Mouse (Mus musculus) midbrain, embryonic 16.5 days (tissue): ENCODE results near the gene Inhbc. TPM values are rescaled to one million over a fixed set of nuclear protein-coding genes. Genes with fewer than 3 reads are reported as not detected.
A peak's percentile ranks its signal among the peaks of the same experiment; 100 is the strongest.

Experiments used
- ATAC-seq: fragments of 200-750 bp; cut with Nextera tagmentation; 2 replicates; pipeline ENCODE4 v1.8.0; 2017; ENCODE audit warnings: moderate TSS enrichment
- H3K27ac ChIP-seq: fragments of 300-500 bp; sonication (generic); 2 replicates; pipeline ENCODE4 v1.5.1; 2014; ENCODE audit warnings: mild to moderate bottlenecking, low read length, mixed read lengths
- H3K27me3 ChIP-seq: fragments of 300-500 bp; sonication (generic); 2 replicates; pipeline ENCODE4 v1.6.1; 2014; ENCODE audit warnings: low read depth, low read length, mixed read lengths; ENCODE audit not compliant: control insufficient read depth, insufficient read depth
- H3K36me3 ChIP-seq: fragments of 300-500 bp; sonication (generic); 2 replicates; pipeline ENCODE4 v1.6.1; 2014; ENCODE audit warnings: mild to moderate bottlenecking, low read length, moderate library complexity, mixed read lengths; ENCODE audit not compliant: control insufficient read depth, insufficient read depth
- H3K4me1 ChIP-seq: fragments of 300-500 bp; sonication (generic); 2 replicates; pipeline ENCODE4 v1.6.1; 2014; ENCODE audit warnings: mild to moderate bottlenecking, low read length, mixed read lengths; ENCODE audit not compliant: control insufficient read depth, insufficient read depth
- H3K4me2 ChIP-seq: fragments of 300-500 bp; sonication (generic); 2 replicates; pipeline ENCODE4 v1.6.1; 2014; ENCODE audit warnings: mild to moderate bottlenecking, low read length, mixed read lengths
- H3K4me3 ChIP-seq: fragments of 300-500 bp; sonication (generic); 2 replicates; pipeline ENCODE4 v1.5.1; 2014; ENCODE audit warnings: low read depth, mild to moderate bottlenecking, low read length, moderate library complexity, mixed read lengths
- H3K9ac ChIP-seq: fragments of 300-500 bp; sonication (generic); 2 replicates; pipeline ENCODE4 v1.6.1; 2014; ENCODE audit warnings: low read depth, low read length, mixed read lengths
- H3K9me3 ChIP-seq: fragments of 300-500 bp; sonication (generic); replicated peaks from 2 replicates; pipeline ENCODE4 v1.6.1; 2014; ENCODE audit warnings: mild to moderate bottlenecking, low read length, mixed read lengths; ENCODE audit not compliant: control insufficient read depth, poor library complexity, severe bottlenecking
- WGBS: fragments of 180-500 bp; shearing (Covaris S2); extraction: QIAGEN DNeasy Blood & Tissue Kit; methylation state at CpG from one replicate; pipeline ENCODE4 v1.1.7; 2014; 5-methylcytosine and 5-hydroxymethylcytosine counted together
- polyA plus RNA-seq: library from polyadenylated mRNA; unstranded; fragments of >200 nt; fragmentation: Nextera tagmentation; extraction: Ambion mirVana; gene quantifications from 2 replicates; pipeline ENCODE4 v1.2.1, GENCODE M21; 2015

Gene Inhbc
- 0.15 TPM in 1 of 2 replicates, not detected in the other for polyA plus RNA-seq

GRCm38 (mm10) chr10:127369834-127370820, at the start of gene Inhbc:
TSS of gene Inhbc (minus strand) at chr10:127370431.
- no peak for ATAC-seq
- Histone ChIP-seq H3K27me3 (no peaks in the 10 kb centered on the region), H3K36me3 (no peaks in the 10 kb centered on the region), H3K4me2 (no peak within 1 kb of the TSS), H3K4me3 (no peak within 1 kb of the TSS), H3K9me3 (no peaks in the 10 kb centered on the region), H3K4me1 (no peaks in the 10 kb centered on the region), H3K9ac (no peak within 1 kb of the TSS), H3K27ac (no peak within 1 kb of the TSS)
- 77% methylated on average over 22 of the region's 22 CpGs for WGBS

GRCm38 (mm10) chr10:127414141-127414540, 43.9 kb upstream of the Inhbc start:
- Histone ChIP-seq H3K4me3 (no peak overlapping the region), H3K4me2 (no peak overlapping the region), H3K27me3 (no peaks in the 10 kb centered on the region), H3K9ac (no peak overlapping the region), H3K4me1 (peaks cover 9% of the 10 kb centered on the region), H3K27ac (no peak overlapping the region), H3K9me3 (no peaks in the 10 kb centered on the region), H3K36me3 (no peaks in the 10 kb centered on the region; the same call in 1 of the 2 replicates)
- ATAC-seq = no peak
- WGBS = 86% methylated on average over 3 of the region's 3 CpGs

GRCm38 (mm10) chr10:127413585-127413984, 43.4 kb upstream of the Inhbc start:
- no peak for ATAC-seq
- Histone ChIP-seq H3K36me3 (no peaks in the 10 kb centered on the region; the same call in 1 of the 2 replicates), H3K9ac (no peak overlapping the region), H3K9me3 (no peaks in the 10 kb centered on the region), H3K4me2 (no peak overlapping the region), H3K27me3 (no peaks in the 10 kb centered on the region), H3K4me1 (peaks cover 9% of the 10 kb centered on the region), H3K4me3 (no peak overlapping the region), H3K27ac (no peak overlapping the region)
- 85% methylated on average over 1 of the region's 1 CpGs for WGBS

- peaks cover 9% of the 10 kb centered on the region for H3K4me1 ChIP-seq
- no peaks in the 10 kb centered on the region for H3K9me3 ChIP-seq
- H3K9ac ChIP-seq = no peak overlapping the region
- ATAC-seq = no peak
- H3K4me2 ChIP-seq = no peak overlapping the region
- no peak overlapping the region for H3K27ac ChIP-seq
- H3K4me3 ChIP-seq = no peak overlapping the region
- 77% methylated on average over 2 of the region's 2 CpGs for WGBS
- H3K36me3 ChIP-seq = no peaks in the 10 kb centered on the region; the same call in 1 of the 2 replicates
- H3K27me3 ChIP-seq = no peaks in the 10 kb centered on the region
Observed at GRCm38 (mm10) chr10:127412776-127413175, 42.5 kb upstream of the Inhbc start.

DNA sequence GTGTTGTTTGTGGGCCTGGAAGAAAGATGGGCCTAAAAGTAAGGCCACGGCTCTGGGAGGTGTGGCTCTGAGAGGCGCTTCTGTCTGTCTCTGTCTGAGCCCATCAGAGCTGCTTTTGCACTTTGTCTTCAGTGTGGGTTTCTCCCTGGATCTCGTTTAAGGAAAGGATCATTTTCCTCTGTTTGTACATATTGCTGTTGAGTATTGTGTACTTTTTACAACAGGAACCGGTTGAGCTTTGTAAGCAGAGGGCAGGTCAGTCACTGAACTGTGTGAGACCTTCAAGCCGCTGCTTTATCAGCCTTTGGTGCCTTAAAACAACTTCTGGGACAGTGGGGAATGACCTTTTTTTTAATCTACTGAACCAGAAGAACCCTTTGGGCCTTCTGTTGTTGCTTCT, 41.9 kb upstream of the Inhbc start:
- no peak overlapping the region for H3K4me3 ChIP-seq
- no peak overlapping the region for H3K4me2 ChIP-seq
- ATAC-seq = no peak
- H3K9ac ChIP-seq = no peak overlapping the region
- peaks cover 9% of the 10 kb centered on the region for H3K4me1 ChIP-seq
- WGBS = 36% methylated on average over 5 of the region's 5 CpGs
- no peaks in the 10 kb centered on the region for H3K9me3 ChIP-seq
- 0 out of 2 replicates have a peak overlapping the region, but pooled peaks have one; percentile 9 for H3K27ac ChIP-seq
- no peaks in the 10 kb centered on the region for H3K27me3 ChIP-seq
- no peaks in the 10 kb centered on the region; the same call in 1 of the 2 replicates for H3K36me3 ChIP-seq

- no peak for ATAC-seq
- no peaks in the 10 kb centered on the region for H3K27me3 ChIP-seq
- H3K4me3 ChIP-seq = no peak overlapping the region
- no peak overlapping the region for H3K9ac ChIP-seq
- peaks cover 9% of the 10 kb centered on the region for H3K4me1 ChIP-seq
- no peak overlapping the region for H3K4me2 ChIP-seq
- no peaks in the 10 kb centered on the region for H3K36me3 ChIP-seq
- WGBS = 72% methylated on average over 4 of the region's 4 CpGs
- no peak overlapping the region for H3K27ac ChIP-seq
- H3K9me3 ChIP-seq = no peaks in the 10 kb centered on the region
Observed at GRCm38 (mm10) chr10:127407391-127407790, 37.2 kb upstream of the Inhbc start.

- no peak overlapping the region for H3K4me3 ChIP-seq
- no peaks in the 10 kb centered on the region for H3K9me3 ChIP-seq
- H3K9ac ChIP-seq = no peak overlapping the region
- no peak overlapping the region for H3K27ac ChIP-seq
- no peaks in the 10 kb centered on the region for H3K4me1 ChIP-seq
- H3K27me3 ChIP-seq = no peaks in the 10 kb centered on the region
- no peak for ATAC-seq
- H3K36me3 ChIP-seq = peaks cover 15% of the 10 kb centered on the region
- no peak overlapping the region for H3K4me2 ChIP-seq
- WGBS = 93% methylated on average over 3 of the region's 3 CpGs
Observed at GRCm38 (mm10) chr10:127404701-127405100, 34.5 kb upstream of the Inhbc start.

- WGBS = 84% methylated on average over 6 of the region's 6 CpGs
- no peak overlapping the region for H3K4me2 ChIP-seq
- no peak for ATAC-seq
- H3K27me3 ChIP-seq = no peaks in the 10 kb centered on the region
- no peaks in the 10 kb centered on the region for H3K9me3 ChIP-seq
- H3K36me3 ChIP-seq = no peaks in the 10 kb centered on the region
- H3K9ac ChIP-seq = no peak overlapping the region
- no peak overlapping the region for H3K27ac ChIP-seq
- H3K4me3 ChIP-seq = no peak overlapping the region
- no peaks in the 10 kb centered on the region for H3K4me1 ChIP-seq
Observed at GRCm38 (mm10) chr10:127391774-127392173, 21.5 kb upstream of the Inhbc start.

DNA sequence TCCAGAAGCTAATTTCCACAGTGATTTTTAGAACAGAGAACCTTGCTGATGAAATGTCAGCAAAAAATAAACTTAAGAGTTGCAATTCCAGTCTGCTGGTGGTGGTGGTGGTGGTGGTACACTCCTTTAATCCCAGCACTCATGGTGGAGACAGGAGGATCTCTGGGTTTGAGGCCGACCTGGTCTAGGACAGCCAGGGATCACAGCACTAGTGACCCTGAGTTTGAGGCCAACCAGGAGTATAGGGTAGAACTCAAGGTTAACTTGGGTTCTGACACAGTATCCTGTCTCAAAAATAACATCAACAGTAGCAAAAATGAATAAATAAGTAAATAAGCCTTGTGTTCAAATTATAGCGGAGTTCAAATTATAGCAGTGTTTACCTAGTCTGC, 11.5 kb upstream of the Inhbc start:
- ATAC-seq = no peak
- Histone ChIP-seq H3K4me2 (peak overlapping the region; percentile 60), H3K27ac (no peak overlapping the region), H3K4me1 (peaks cover 8% of the 10 kb centered on the region), H3K36me3 (no peaks in the 10 kb centered on the region), H3K4me3 (peak overlapping the region; percentile 80; the same call in 1 of the 2 replicates), H3K9me3 (no peaks in the 10 kb centered on the region), H3K27me3 (no peaks in the 10 kb centered on the region), H3K9ac (no peak overlapping the region)
- 62% methylated on average over 2 of the region's 2 CpGs for WGBS
